Comparison of ENCODE assay signal across 26 mouse cellular contexts in the genomic region with DNA sequence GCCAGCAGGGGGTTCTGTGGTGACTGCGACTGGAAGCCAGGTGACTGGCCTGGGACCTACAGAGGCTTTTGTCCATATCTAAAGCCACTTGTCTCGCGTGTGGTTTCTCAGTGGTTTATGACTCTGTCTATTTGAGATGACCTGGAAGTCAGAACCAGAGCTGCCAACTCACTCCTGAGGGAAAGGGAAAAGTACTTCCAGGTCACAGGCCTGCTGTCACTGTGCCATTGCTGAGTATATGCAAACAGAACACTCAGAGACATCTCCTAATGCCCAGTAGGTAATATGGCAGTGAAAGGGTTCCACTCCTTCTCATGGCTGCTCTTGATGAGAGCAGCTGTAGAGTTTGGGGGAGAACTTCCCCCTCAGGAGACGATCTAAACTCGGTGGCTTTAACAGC. TPM values are rescaled to one million over a fixed set of nuclear protein-coding genes. Genes with fewer than 3 reads are reported as not detected.
"Had no signal": no experiment of that assay in that cellular context is flagged by ENCODE, and none has a peak within 500 bp of the region (broad histone marks: within the 10 kb centered on the region; RNA-seq: fewer than 3 reads in every experiment).

No protein-coding gene starts in this region.

- H3K4me3 ChIP-seq: limb, embryonic 10.5 days; limb, embryonic 13.5 days; liver, embryonic 13.5 days; lung, embryonic 15.5 days had no signal

- H3K4me2 ChIP-seq: limb, embryonic 13.5 days; liver, embryonic 13.5 days; lung, embryonic 15.5 days; midbrain, embryonic 11.5 days had no signal

- H3K27ac ChIP-seq: limb, embryonic 10.5 days; limb, embryonic 13.5 days; liver, embryonic 13.5 days; lung, embryonic 15.5 days; stomach, postnatal 0 days had no signal

- H3K9me3 ChIP-seq: limb, embryonic 10.5 days; limb, embryonic 13.5 days; liver, embryonic 13.5 days; lung, embryonic 15.5 days had no signal

- DNase-seq: kidney, adult 9 months; kidney, postnatal 14 days; kidney, postnatal 4 days; liver; liver, embryonic 13.5 days; lung, postnatal 14 days; lung, postnatal 4 days; midbrain, embryonic 14.5 days; right cerebral cortex, adult 18-20 months; right cerebral cortex, postnatal 14 days; right cerebral cortex, postnatal 4 days; thymus, adult 2 months; thymus, postnatal 14 days; thymus, postnatal 4 days had no signal

- H3K4me1 ChIP-seq: limb, embryonic 10.5 days; liver, embryonic 13.5 days; lung, embryonic 15.5 days had no signal

- H3K9ac ChIP-seq: limb, embryonic 13.5 days; liver, embryonic 13.5 days; lung, embryonic 15.5 days had no signal

- H3K27me3 ChIP-seq: limb, embryonic 13.5 days; liver, embryonic 13.5 days; lung, embryonic 15.5 days had no signal

RNA-seq across cellular contexts. Expression of a gene that starts 54.5 kb away (rescaled TPM):
- total RNA-seq: layer of hippocampus, postnatal 14 days; megakaryocyte progenitor cell, adult 5-6 weeks; megakaryocyte-erythroid progenitor cell, adult 5-6 weeks; midbrain, postnatal 0 days had no signal
- polyA plus RNA-seq: kidney, embryonic 16.5 days; limb, embryonic 10.5 days; limb, embryonic 13.5 days; lung, embryonic 15.5 days; midbrain, embryonic 14.5 days; neural tube, embryonic 11.5 days; stomach, embryonic 14.5 days; thymus, adult 2 months had no signal
